Mouse (Mus musculus): ENCODE measurements around the gene Zdhhc11. TPM values are rescaled to one million over a fixed set of nuclear protein-coding genes. Genes with fewer than 3 reads are reported as not detected.
A peak's percentile ranks its signal among the peaks of the same experiment; 100 is the strongest.

Zdhhc11 gene
- polyA plus RNA-seq, 1 experiment from 2014 or later: not detected

DNA sequence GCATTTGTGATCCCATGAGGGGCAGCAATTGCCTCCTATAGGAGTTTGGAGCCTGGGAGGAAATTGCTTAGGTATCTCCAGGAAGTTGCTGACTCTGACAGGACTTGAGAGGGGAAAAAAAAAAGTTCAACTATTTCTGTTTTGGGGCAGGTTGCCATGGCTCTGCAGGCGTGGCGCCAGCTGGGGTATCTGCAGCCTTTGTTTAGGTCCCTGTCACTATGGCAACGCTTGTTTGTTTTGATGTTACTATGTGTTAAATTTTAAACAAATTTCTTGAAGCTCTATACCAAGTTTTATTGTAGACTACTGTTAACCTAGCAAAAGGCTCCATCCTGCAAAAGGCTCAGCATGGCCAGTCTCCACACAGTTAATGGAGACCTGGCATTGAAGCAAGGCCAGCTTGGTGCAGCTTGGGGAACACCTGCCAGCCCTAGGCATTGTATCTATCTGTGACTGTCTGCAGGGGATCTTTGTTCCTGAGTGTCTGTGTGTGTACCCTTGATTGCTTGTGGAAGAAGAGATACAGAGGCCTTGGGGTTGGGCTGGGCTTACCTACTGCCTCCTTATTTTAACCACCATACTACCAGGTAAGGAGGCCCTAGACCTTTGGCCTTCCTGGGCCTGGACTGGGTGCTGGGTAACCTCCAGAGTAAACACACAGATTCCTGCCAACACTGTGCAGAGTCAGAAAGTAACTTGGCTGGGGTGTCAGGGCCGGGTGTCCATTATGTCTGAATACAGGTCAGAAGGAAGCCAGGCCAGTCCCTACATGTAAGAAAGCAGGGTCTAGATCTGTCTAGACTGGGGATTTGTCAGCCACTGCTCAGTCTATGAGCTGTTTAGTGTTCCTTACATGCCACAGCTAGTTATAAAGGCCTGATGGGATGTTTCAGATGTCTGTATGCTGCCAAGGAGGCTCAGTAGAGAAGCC is 61.8 kb downstream of the Zdhhc11 start:
- H3K4me3 ChIP-seq (ENCODE audit: low read depth, low read length): no peak overlapping the region
- no peak for TF ChIP-seq CTCF (IDR thresholded peaks at IDR 0.05; ENCODE audit: low read depth)
- no peak overlapping the region for H3K27ac ChIP-seq (ENCODE audit: low read depth)
- 0 out of 2 replicates have a peak, but pooled peaks have one; percentile 50 for ATAC-seq (ENCODE audit: insufficient read depth)
- H3K9me3 ChIP-seq (ENCODE audit: low read depth, low read length): no peaks in the 10 kb centered on the region
- no peak overlapping the region for H3K9ac ChIP-seq
- H3K27me3 ChIP-seq (ENCODE audit: insufficient read depth, low read length): no peaks in the 10 kb centered on the region
- H3K36me3 ChIP-seq (ENCODE audit: insufficient read depth): no peaks in the 10 kb centered on the region
- H3K4me1 ChIP-seq (ENCODE audit: insufficient read depth): no peaks in the 10 kb centered on the region
- 63% methylated on average over 4 of the region's 4 CpGs for WGBS
- no peak overlapping the region for H3K4me2 ChIP-seq
- DNase-seq: peak; percentile 72

- 14% methylated on average over 2 of the region's 2 CpGs for WGBS
- Histone ChIP-seq H3K4me1 (ENCODE audit: insufficient read depth) (no peaks in the 10 kb centered on the region), H3K4me3 (ENCODE audit: low read depth, low read length) (no peak overlapping the region), H3K27ac (ENCODE audit: low read depth) (no peak overlapping the region), H3K4me2 (no peak overlapping the region), H3K9ac (no peak overlapping the region), H3K9me3 (ENCODE audit: low read depth, low read length) (no peaks in the 10 kb centered on the region), H3K27me3 (ENCODE audit: insufficient read depth, low read length) (no peaks in the 10 kb centered on the region), H3K36me3 (ENCODE audit: insufficient read depth) (no peaks in the 10 kb centered on the region)
- TF ChIP-seq CTCF (IDR thresholded peaks at IDR 0.05; ENCODE audit: low read depth): peak; percentile 79
- ATAC-seq (ENCODE audit: insufficient read depth): peak; percentile 65; the same call in 1 of the 2 replicates
- peak; percentile 67 for DNase-seq
These were observed 62.6 kb downstream of the Zdhhc11 start for GRCm38 (mm10) chr13:74026215-74026614.

DNA sequence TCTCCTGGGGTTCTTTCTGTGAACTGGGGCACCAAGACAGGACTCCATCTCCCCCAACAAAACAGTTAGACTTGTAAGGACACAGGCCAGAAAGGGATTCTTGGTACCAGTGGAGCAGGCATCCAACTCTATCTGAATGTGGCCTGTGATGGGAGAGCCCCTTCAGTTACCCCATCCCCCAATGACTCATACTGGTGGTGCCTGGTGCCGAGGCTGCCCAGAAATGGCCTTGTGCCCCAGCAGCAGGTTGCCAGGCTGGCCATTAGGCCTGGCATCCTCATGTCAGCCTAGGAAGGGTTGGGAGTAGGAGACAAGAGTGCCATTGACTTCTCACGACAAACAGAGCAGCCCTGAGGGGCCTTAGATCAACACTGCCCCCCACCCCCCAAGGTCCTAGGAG is 64.5 kb downstream of the Zdhhc11 start:
- Histone ChIP-seq H3K9ac (no peak overlapping the region), H3K4me1 (ENCODE audit: insufficient read depth) (no peaks in the 10 kb centered on the region), H3K36me3 (ENCODE audit: insufficient read depth) (no peaks in the 10 kb centered on the region), H3K27ac (ENCODE audit: low read depth) (no peak overlapping the region), H3K4me3 (ENCODE audit: low read depth, low read length) (no peak overlapping the region), H3K4me2 (no peak overlapping the region), H3K9me3 (ENCODE audit: low read depth, low read length) (no peaks in the 10 kb centered on the region), H3K27me3 (ENCODE audit: insufficient read depth, low read length) (no peaks in the 10 kb centered on the region)
- no peak for ATAC-seq (ENCODE audit: insufficient read depth)
- DNase-seq: no peak
- 61% methylated on average over 2 of the region's 2 CpGs for WGBS
- TF ChIP-seq CTCF (IDR thresholded peaks at IDR 0.05; ENCODE audit: low read depth): no peak

DNA sequence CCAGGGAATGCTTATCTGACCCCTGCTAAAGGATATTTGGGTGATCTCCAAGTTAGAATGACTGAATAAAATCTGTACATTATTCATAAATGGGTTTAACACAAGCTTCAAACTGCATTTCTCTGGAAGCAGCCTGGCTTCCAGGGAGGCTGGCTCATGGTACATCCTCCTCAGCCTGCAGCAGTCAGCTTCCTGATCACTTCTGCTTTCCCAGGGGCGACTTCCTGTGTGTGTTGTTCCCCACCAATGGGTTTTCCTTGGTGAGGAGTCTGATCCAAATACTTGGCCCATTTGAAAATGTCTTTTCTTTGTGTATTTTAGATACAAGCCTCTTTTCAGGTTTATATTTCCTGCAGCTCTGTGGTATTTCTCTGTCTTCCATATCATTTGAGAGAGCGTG is 65.4 kb downstream of the Zdhhc11 start:
- H3K4me3 ChIP-seq (ENCODE audit: low read depth, low read length): no peak overlapping the region
- DNase-seq (peak; percentile 3), ATAC-seq (ENCODE audit: insufficient read depth) (no peak)
- TF ChIP-seq CTCF (IDR thresholded peaks at IDR 0.05; ENCODE audit: low read depth): no peak
- 70% methylated on average over 2 of the region's 2 CpGs for WGBS
- H3K9me3 ChIP-seq (ENCODE audit: low read depth, low read length): no peaks in the 10 kb centered on the region
- H3K9ac ChIP-seq: no peak overlapping the region
- no peaks in the 10 kb centered on the region for H3K27me3 ChIP-seq (ENCODE audit: insufficient read depth, low read length)
- no peaks in the 10 kb centered on the region for H3K36me3 ChIP-seq (ENCODE audit: insufficient read depth)
- no peaks in the 10 kb centered on the region for H3K4me1 ChIP-seq (ENCODE audit: insufficient read depth)
- H3K27ac ChIP-seq (ENCODE audit: low read depth): no peak overlapping the region
- no peak overlapping the region for H3K4me2 ChIP-seq

DNA sequence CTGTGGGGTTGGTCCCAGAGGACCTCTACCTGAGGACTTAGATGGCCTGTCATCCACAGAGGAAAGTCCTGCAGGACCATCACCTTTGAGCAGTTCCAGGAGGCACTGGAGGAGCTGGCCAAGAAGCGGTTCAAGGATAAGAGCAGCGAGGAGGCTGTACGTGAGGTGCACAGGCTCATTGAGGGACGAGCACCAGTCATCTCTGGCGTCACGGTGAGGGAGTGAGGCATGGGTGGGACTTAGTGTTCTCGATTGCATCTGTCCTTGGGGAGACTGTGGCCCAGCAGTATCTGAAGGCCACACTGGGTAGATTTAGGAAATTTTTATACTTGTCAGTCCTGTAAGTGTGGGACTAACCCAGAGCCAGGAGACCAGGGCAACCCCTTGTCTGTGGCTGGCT is 67.0 kb downstream of the Zdhhc11 start:
- no peaks in the 10 kb centered on the region for H3K36me3 ChIP-seq (ENCODE audit: insufficient read depth)
- WGBS: 79% methylated on average over 7 of the region's 7 CpGs
- H3K9me3 ChIP-seq (ENCODE audit: low read depth, low read length): no peaks in the 10 kb centered on the region
- DNase-seq: no peak
- no peak overlapping the region for H3K27ac ChIP-seq (ENCODE audit: low read depth)
- H3K4me3 ChIP-seq (ENCODE audit: low read depth, low read length): no peak overlapping the region
- no peak for TF ChIP-seq CTCF (IDR thresholded peaks at IDR 0.05; ENCODE audit: low read depth)
- H3K9ac ChIP-seq: no peak overlapping the region
- no peak overlapping the region for H3K4me2 ChIP-seq
- ATAC-seq (ENCODE audit: insufficient read depth): no peak
- no peaks in the 10 kb centered on the region for H3K4me1 ChIP-seq (ENCODE audit: insufficient read depth)
- H3K27me3 ChIP-seq (ENCODE audit: insufficient read depth, low read length): no peaks in the 10 kb centered on the region

DNA sequence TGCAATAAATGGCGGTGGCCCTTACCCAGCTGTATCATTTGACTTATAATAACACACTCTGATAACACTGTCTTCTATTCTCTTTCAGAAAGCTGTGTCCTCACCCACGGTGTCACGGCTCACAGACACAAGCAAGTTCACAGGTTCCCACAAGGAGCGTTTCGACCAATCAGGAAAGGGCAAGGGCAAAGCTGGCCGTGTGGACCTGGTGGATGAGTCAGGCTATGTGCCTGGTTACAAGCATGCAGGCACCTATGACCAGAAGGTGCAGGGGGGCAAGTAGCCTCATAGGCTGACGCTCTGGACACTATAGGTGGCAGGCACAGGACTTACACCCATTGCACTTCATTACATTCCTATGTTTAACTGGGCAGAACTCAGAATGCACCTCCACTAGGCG is 67.5 kb downstream of the Zdhhc11 start:
- Histone ChIP-seq H3K27me3 (ENCODE audit: insufficient read depth, low read length) (no peaks in the 10 kb centered on the region), H3K4me1 (ENCODE audit: insufficient read depth) (no peaks in the 10 kb centered on the region), H3K27ac (ENCODE audit: low read depth) (no peak overlapping the region), H3K36me3 (ENCODE audit: insufficient read depth) (no peaks in the 10 kb centered on the region), H3K4me2 (no peak overlapping the region), H3K9ac (no peak overlapping the region), H3K4me3 (ENCODE audit: low read depth, low read length) (no peak overlapping the region), H3K9me3 (ENCODE audit: low read depth, low read length) (no peaks in the 10 kb centered on the region)
- WGBS: 78% methylated on average over 8 of the region's 8 CpGs
- TF ChIP-seq CTCF (IDR thresholded peaks at IDR 0.05; ENCODE audit: low read depth): no peak
- DNase-seq (no peak), ATAC-seq (ENCODE audit: insufficient read depth) (no peak)

DNA sequence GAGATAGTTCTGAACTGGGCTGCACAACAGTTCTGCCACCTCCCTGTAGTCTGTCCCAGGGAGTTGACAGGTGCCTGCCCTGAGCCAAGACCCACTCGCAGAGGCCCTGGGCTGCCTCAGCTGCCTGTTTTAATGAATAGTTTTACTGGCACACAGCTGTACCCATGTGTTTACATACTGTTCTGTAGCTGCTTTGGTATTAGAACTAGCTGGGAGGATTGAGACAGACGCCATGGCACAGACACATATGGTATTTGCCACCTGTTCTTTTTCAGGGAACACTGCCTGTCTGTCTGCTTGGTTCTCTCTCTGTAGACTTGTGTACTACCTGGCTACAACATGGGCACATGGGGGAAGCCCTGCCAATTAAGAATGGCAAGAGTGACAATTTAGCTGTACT is 71.1 kb downstream of the Zdhhc11 start:
- ATAC-seq (ENCODE audit: insufficient read depth) (no peak), DNase-seq (no peak)
- Histone ChIP-seq H3K4me3 (ENCODE audit: low read depth, low read length) (no peak overlapping the region), H3K4me2 (no peak overlapping the region), H3K36me3 (ENCODE audit: insufficient read depth) (peaks cover 16% of the 10 kb centered on the region; the same call in 1 of the 2 replicates), H3K27me3 (ENCODE audit: insufficient read depth, low read length) (no peaks in the 10 kb centered on the region), H3K4me1 (ENCODE audit: insufficient read depth) (no peaks in the 10 kb centered on the region), H3K9me3 (ENCODE audit: low read depth, low read length) (no peaks in the 10 kb centered on the region), H3K27ac (ENCODE audit: low read depth) (no peak overlapping the region), H3K9ac (no peak overlapping the region)
- no peak for TF ChIP-seq CTCF (IDR thresholded peaks at IDR 0.05; ENCODE audit: low read depth)
- WGBS: 61% methylated on average over 2 of the region's 2 CpGs
